Mouse (Mus musculus): ENCODE measurements around the gene Evx1.

The Evx1 gene

DNA sequence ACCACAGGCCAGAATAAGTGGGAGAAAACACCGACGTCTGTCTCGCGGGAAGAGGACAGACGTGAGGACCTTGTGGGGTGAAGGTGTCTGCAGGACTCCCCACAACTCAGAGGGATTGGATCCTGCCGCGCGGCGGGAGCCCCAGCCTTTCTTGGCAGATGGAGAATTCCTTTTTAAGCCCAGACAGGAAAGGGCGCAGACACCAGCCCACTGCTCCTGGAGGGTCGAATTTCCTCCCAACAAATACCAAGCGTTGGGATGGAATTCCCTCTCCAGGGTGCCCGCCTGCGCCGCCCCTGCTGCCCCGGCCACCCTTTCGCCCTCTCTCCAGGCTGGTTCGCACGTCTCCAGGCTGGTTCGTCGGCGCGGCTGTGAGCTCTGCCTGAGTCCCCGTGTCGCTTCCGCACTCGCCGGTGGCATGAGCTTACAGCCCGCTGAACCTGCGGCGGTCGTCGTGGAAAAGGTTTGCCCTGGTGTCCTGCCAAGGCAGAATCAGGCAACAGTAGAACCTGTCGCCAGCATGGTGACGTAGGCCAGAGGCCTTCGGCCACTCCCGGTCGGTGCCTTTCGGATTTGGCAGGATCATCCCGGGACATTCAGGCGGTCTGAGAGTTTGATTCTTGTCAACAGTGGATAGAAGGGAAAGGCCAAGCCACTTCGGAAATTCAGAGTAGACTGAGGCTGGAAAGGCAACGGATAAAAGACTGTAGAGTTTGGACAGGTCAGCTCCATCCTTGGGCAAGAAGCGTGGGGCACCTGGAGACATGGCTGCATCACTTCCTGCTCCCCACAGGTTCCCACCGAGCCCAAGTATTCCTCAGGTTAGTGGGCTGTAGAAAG lies 22.1 kb upstream of the Evx1 start:
- DNase-seq (ENCODE audit: low spot score in 2 of 2): peak in 1 of 2 experiments; percentile 25

DNA sequence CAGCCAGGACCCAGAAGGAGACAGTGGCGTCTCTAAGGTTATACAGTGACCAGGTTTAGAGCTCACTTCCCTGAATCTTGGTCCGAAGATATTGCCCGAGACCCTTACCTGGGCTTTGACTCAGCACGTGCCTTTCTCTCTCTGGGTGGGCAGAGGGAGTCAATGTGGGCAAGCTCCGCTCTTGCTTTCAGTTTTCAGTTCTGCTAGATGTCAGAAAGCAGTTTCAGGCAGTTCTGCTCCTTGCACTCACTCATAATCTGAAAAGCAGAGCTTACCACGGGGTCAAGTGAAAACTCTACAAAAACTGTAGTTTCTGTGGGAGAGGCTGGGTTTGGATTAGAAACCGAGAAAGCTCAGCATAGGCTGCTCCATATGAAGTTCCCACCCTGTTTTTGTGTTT lies 21.0 kb upstream of the Evx1 start:
- no peak for DNase-seq (ENCODE audit: low spot score in 2 of 2)

GRCm38 (mm10) chr6:52294616-52295015 lies 18.7 kb upstream of the Evx1 start:
- no peak for DNase-seq (ENCODE audit: low spot score in 2 of 2)

DNA sequence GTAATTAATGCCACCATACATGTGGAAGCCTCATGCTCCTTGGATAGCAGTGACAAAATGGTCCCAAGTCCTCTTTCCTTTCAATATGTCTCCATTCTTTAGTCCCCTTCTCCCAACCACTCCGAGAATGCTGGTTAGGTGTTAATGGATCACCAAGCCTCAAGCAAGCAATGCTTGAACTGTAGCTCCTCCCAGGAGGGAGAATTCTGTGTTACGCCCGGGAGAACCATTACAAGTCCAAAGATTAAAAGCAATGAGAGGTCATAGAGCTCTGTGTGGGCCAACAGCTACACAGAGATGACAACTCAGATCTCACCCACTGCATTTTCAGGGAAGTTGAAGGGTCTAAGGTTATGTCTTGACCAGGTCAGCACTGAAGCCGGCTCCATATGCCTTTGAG lies 14.8 kb upstream of the Evx1 start:
- no peak for DNase-seq (ENCODE audit: low spot score in 2 of 2)

DNA sequence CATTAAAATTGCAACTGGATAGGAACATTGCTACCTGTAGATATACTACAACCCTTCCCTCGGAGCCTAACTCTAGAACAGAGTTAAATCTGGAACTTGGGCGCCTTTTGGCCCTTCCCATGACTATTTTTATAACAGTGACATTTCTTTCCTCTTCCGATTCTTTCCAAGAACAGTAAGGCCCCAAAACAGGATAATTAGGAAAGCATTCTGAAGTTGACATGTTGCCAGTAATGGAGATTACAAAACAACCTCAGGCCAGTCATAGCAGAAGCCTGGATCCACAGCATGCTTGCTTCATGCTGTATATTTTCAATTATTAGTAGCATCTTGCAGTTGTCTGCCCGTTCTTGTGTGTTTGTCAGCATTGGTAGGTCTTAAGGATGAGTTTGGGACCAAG lies 12.5 kb upstream of the Evx1 start:
- DNase-seq (ENCODE audit: low spot score in 2 of 2): no peak

DNA sequence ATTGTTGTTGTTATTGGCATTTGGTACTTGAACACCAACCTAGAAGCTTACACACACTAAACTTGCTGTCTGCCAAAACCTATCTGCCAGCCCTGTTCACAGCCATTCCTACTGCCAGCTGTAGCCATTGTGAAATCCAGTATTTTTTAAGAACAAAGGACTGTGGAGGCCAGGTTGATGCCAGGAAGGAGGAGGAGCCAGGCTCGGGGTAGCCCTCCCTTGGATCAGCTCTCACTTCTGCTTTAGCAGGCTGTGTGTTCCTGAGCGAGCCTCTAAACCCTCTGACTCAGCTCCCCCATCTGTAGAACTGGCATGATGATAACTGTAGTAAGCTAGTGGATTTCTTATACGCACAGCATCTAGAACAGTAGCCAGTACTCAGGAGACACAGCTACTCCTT lies 9.9 kb upstream of the Evx1 start:
- DNase-seq (ENCODE audit: low spot score in 2 of 2): no peak

- DNase-seq (ENCODE audit: low spot score in 2 of 2): peak; percentile 54 to 71
Measured at GRCm38 (mm10) chr6:52305877-52306389, 7.4 kb upstream of the Evx1 start.

DNA sequence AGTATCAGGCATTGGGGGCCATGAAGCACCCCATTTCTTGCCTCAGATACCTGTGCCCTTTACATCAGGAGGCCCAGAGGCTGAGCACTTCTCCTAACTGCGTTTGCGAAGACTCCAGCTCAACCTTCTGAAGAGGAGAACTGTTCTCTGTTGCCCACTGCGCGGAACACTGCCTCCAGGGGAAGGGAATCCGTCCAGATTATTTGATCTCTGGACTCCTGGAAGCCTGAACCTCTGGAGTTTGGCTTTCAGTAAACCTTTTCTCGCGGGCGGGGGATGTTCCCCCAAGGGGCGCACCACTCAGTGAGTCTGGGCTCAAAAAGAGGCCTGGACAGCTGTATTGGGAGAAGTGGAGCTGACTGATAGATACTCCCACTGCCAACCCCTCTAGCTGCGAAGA lies 3.5 kb upstream of the Evx1 start:
- no peak for DNase-seq (ENCODE audit: low spot score in 2 of 2)

- DNase-seq (ENCODE audit: low spot score in 2 of 2): no peak
Measured at GRCm38 (mm10) chr6:52310366-52310765, 2.9 kb upstream of the Evx1 start.

DNA sequence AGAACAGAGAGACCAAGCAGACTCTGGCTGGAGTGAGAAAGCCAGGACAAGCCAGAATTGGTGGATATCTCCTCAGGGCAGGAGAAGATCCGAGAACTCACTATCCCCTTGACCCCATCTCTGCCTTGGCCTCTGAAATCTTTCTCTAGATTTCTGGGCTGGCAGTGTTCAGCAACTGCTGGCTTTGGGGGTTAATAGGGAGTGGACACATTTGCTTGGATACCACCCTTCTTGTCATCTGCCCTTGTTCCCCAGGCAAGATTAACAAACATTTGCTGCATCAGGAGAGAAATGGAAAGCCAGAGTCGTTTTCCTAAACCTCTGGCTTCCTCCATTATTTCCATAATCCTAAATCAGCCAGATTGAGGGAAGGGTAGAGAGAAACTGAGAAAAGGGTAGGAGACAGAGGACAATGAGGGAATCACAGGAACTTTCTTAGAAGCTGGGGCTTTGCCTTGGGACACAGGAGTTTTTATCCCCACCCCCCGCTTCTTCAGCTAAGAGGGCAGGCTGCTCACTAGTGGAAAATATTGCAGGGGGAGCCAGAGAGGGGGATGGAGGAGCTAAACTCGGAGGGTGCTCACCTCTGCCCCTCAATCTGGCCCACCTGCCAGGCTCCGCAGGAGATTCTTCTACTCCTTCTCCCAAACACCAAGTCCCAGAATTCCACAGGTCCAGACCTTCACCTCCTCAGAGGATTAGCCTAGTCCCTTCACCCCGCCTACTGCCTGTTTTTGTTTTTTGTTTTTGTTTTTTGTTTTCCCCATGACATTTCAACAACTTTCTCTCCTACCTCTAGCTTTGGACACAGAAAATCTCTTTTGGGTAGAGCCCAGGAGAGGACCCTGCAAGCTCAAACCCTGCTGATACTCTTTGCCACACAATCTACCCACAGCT lies 1.4 kb upstream of the Evx1 start:
- no peak for DNase-seq (ENCODE audit: low spot score in 2 of 2)

- DNase-seq (ENCODE audit: low spot score in 2 of 2): no peak
Measured at GRCm38 (mm10) chr6:52312558-52312915, 761 bp upstream of the Evx1 start.

- no peak for DNase-seq (ENCODE audit: low spot score in 2 of 2)
Measured at GRCm38 (mm10) chr6:52314304-52315100, 1.2 kb downstream of the Evx1 start.

GRCm38 (mm10) chr6:52315441-52316412 lies 2.4 kb downstream of the Evx1 start:
- no peak for DNase-seq (ENCODE audit: low spot score in 2 of 2)

DNA sequence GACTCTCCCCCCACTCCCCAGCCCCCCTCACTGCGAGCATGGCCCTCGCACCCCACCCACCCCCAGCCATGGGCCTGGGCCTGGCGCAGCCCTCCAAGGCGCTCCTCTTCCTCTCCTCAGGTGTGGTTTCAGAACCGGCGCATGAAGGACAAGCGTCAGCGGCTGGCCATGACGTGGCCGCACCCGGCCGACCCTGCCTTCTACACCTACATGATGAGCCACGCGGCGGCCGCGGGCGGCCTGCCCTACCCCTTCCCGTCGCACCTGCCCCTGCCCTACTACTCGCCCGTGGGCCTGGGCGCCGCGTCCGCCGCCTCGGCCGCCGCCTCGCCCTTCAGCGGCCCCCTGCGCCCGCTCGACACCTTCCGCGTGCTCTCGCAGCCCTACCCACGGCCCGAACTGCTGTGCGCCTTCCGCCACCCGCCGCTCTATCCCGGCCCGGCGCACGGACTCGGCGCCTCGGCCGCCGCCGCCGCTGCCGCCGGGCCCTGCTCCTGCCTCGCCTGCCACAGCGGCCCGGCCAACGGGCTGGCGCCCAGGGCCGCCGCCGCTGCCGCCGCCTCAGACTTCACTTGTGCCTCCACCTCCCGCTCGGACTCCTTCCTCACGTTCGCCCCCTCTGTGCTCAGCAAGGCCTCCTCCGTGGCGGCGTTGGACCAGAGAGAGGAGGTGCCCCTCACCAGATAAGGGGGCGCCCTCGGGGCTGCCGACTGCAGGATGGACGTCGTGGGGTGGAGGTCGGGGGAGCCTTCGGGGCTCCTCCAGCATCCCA lies 3.3 kb downstream of the Evx1 start:
- no peak for DNase-seq (ENCODE audit: low spot score in 2 of 2)

DNA sequence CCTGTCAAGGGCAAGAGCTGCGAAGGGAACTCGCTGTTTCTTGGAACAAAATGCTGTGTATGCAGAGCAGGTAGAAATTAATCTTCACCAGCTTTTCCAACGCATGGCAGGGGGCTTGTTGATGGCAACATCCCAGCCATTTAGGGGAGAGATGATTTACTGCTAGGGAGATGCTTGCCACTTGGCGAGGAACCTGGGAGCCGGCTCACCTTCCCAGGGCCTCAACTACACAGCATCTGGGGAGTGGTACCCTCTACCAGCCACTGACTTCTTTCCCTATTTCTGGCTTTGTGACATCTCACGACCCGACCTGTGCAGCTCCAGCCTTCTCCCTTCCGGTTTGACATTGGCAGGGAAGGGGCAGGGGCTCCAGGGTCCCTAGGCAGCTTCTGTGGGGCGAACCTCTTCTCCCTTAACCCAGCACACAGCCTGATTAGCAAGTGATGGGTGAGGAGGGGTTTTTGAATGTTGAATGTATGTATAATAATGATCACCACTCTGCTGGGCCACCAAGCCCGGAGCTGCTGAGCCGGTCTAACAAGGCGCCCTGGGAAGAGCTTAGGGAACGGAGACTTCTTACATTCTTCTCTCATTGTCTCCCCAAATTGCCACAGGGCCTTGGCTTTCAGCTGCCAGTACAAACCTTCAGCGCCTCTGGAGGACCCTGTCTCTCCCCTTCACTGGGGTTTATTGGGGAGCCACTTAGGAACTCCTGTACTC lies 4.3 kb downstream of the Evx1 start:
- no peak for DNase-seq (ENCODE audit: low spot score in 2 of 2)

GRCm38 (mm10) chr6:52318271-52318670 lies 5.0 kb downstream of the Evx1 start:
- no peak for DNase-seq (ENCODE audit: low spot score in 2 of 2)

- DNase-seq (ENCODE audit: low spot score in 2 of 2): no peak
Measured at GRCm38 (mm10) chr6:52319956-52320690, 6.8 kb downstream of the Evx1 start.

GRCm38 (mm10) chr6:52320966-52321825 lies 7.9 kb downstream of the Evx1 start:
- DNase-seq (ENCODE audit: low spot score in 2 of 2): no peak

All from urinary bladder, postnatal 4 days (tissue).